Mouse (Mus musculus) megakaryocyte progenitor cell, adult 5-6 weeks (primary cell): ENCODE results near the gene Il17d. TPM values are rescaled to one million over a fixed set of nuclear protein-coding genes. Genes with fewer than 3 reads are reported as not detected.

Experiments
- ATAC-seq: replicated peaks from 2 replicates; pipeline ENCODE4 v1.8.0; 2016; ENCODE audit warnings: mild to moderate bottlenecking, moderate TSS enrichment, inconsistent platforms; ENCODE audit not compliant: poor library complexity
- total RNA-seq, 2 experiments: library from RNA; stranded (forward) in 1 of 2; stranded (reverse) in 1 of 2; fragments of 157-497, 149-512 nt in 1 of 2; fragments of 200-1000 nt in 1 of 2; gene quantifications; 2 replicates each; pipeline versions ENCODE4 v1.2.3 to v1.2.4; 2015 to 2017

Il17d gene
- total RNA-seq, 2 experiments from 2014 or later, result not detected

- no peak for ATAC-seq
Measured at GRCm38 (mm10) chr14:57534346-57534745, 9.8 kb downstream of the Il17d start.

- no peak for ATAC-seq
Measured at GRCm38 (mm10) chr14:57534961-57535360, 10.4 kb downstream of the Il17d start.

- no peak for ATAC-seq
Measured at GRCm38 (mm10) chr14:57535646-57536045, 11.1 kb downstream of the Il17d start.

- ATAC-seq, result no peak
Measured at GRCm38 (mm10) chr14:57536820-57537219, 12.2 kb downstream of the Il17d start.

GRCm38 (mm10) chr14:57537261-57538015, 12.9 kb downstream of the Il17d start:
- peak; percentile 82 for ATAC-seq

GRCm38 (mm10) chr14:57540683-57541082, 16.1 kb downstream of the Il17d start:
- no peak for ATAC-seq

- peak; percentile 33; the same call in 1 of the 2 replicates for ATAC-seq
Measured at GRCm38 (mm10) chr14:57542231-57542630, 17.7 kb downstream of the Il17d start.

- ATAC-seq, result peak; percentile 63
Measured at GRCm38 (mm10) chr14:57543420-57544039, 19.0 kb downstream of the Il17d start.

- ATAC-seq, result no peak
Measured at GRCm38 (mm10) chr14:57545526-57545925, 20.9 kb downstream of the Il17d start.

- ATAC-seq, result no peak
Measured at GRCm38 (mm10) chr14:57546131-57546530, 21.6 kb downstream of the Il17d start.

- ATAC-seq, result peak; percentile 26; the same call in 1 of the 2 replicates
Measured at GRCm38 (mm10) chr14:57546557-57547021, 22.0 kb downstream of the Il17d start.

GRCm38 (mm10) chr14:57547062-57547461, 22.5 kb downstream of the Il17d start:
- ATAC-seq, result no peak

- ATAC-seq, result no peak
Measured at GRCm38 (mm10) chr14:57552945-57553344, 28.4 kb downstream of the Il17d start.

- no peak for ATAC-seq
Measured at GRCm38 (mm10) chr14:57554434-57554833, 29.9 kb downstream of the Il17d start.

- no peak for ATAC-seq
Measured at GRCm38 (mm10) chr14:57555471-57556070, 31.0 kb downstream of the Il17d start.

- no peak for ATAC-seq
Measured at GRCm38 (mm10) chr14:57556922-57557321, 32.3 kb downstream of the Il17d start.

GRCm38 (mm10) chr14:57565626-57566025, 41.0 kb downstream of the Il17d start:
- no peak for ATAC-seq

GRCm38 (mm10) chr14:57571155-57572133, 46.9 kb downstream of the Il17d start, which contains the start of gene Eef1akmt1:
Eef1akmt1 (minus strand) TSS chr14:57571612.
- ATAC-seq, result peak; percentile 98

GRCm38 (mm10) chr14:57574792-57575587, 50.4 kb downstream of the Il17d start:
- 0 out of 2 replicates have a peak, but pooled peaks have one; percentile 24 for ATAC-seq
